Mouse (Mus musculus) forebrain, embryonic 12.5 days (tissue): ENCODE measurements around the gene Fuz. TPM values are rescaled to one million over a fixed set of nuclear protein-coding genes. Genes with fewer than 3 reads are reported as not detected.

Experiments used
- ATAC-seq: fragments of 200-750 bp; cut with Nextera tagmentation; 2 replicates; pipeline ENCODE4 v1.8.0; 2017; ENCODE audit warnings: moderate TSS enrichment; ENCODE audit not compliant: low FRiP score
- H3K27ac ChIP-seq: fragments of 300-500 bp; sonication (generic); 2 replicates; pipeline ENCODE4 v1.5.1; 2016; ENCODE audit warnings: mild to moderate bottlenecking
- H3K27me3 ChIP-seq: fragments of 300-500 bp; sonication (generic); 2 replicates; pipeline ENCODE4 v1.6.1; 2016; ENCODE audit warnings: mild to moderate bottlenecking
- H3K36me3 ChIP-seq: fragments of 300-500 bp; sonication (generic); replicated peaks from 2 replicates; pipeline ENCODE4 v1.6.1; 2016; ENCODE audit warnings: mild to moderate bottlenecking
- H3K4me1 ChIP-seq: fragments of 300-500 bp; sonication (generic); 2 replicates; pipeline ENCODE4 v1.6.1; 2016
- H3K4me2 ChIP-seq: fragments of 300-500 bp; sonication (generic); 2 replicates; pipeline ENCODE4 v1.6.1; 2016; ENCODE audit warnings: mild to moderate bottlenecking, moderate library complexity
- H3K4me3 ChIP-seq: fragments of 300-500 bp; sonication (generic); replicated peaks from 2 replicates; pipeline ENCODE4 v1.5.1; 2016; ENCODE audit warnings: mild to moderate bottlenecking
- H3K9ac ChIP-seq: fragments of 300-500 bp; sonication (generic); 2 replicates; pipeline ENCODE4 v1.6.1; 2016; ENCODE audit warnings: mild to moderate bottlenecking
- H3K9me3 ChIP-seq: fragments of 300-500 bp; sonication (generic); 2 replicates; pipeline ENCODE4 v1.6.1; 2016
- WGBS: fragments of 180-500 bp; shearing (Covaris S2); methylation state at CpG from one replicate; pipeline ENCODE4 v1.1.7; 2016; 5-methylcytosine and 5-hydroxymethylcytosine counted together
- polyA plus RNA-seq: library from polyadenylated mRNA; unstranded; fragments of >200 nt; fragmentation: Nextera tagmentation; extraction: Ambion mirVana; gene quantifications from 2 replicates; pipeline ENCODE4 v1.2.1, GENCODE M21; 2016

Fuz gene
- polyA plus RNA-seq, 1 experiment from 2014 or later: 27.4 TPM

- H3K9ac ChIP-seq: peak overlapping the region; percentile 43; the same call in 1 of the 2 replicates
- peaks cover 29% of the 10 kb centered on the region for H3K36me3 ChIP-seq
- no peaks in the 10 kb centered on the region for H3K9me3 ChIP-seq
- peaks cover 76% of the 10 kb centered on the region for H3K4me1 ChIP-seq
- peak overlapping the region; percentile 97 for H3K27ac ChIP-seq
- H3K4me3 ChIP-seq: peak overlapping the region; percentile 62
- H3K27me3 ChIP-seq: no peaks in the 10 kb centered on the region
- 30% methylated on average over 7 of the region's 7 CpGs for WGBS
- no peak for ATAC-seq
- H3K4me2 ChIP-seq: peak overlapping the region; percentile 77
Observed at GRCm38 (mm10) chr7:44895206-44895592, 680 bp upstream of the Fuz start.

GRCm38 (mm10) chr7:44896499-44896898 lies 620 bp downstream of the Fuz start:
- H3K4me1 ChIP-seq: peaks cover 76% of the 10 kb centered on the region
- no peak for ATAC-seq
- 33% methylated on average over 10 of the region's 10 CpGs for WGBS

GRCm38 (mm10) chr7:44898607-44899006 lies 2.7 kb downstream of the Fuz start:
- Histone ChIP-seq H3K4me1 (peaks cover 71% of the 10 kb centered on the region), H3K9ac (no peak overlapping the region), H3K27me3 (no peaks in the 10 kb centered on the region), H3K27ac (no peak overlapping the region), H3K4me2 (0 out of 2 replicates have a peak overlapping the region, but pooled peaks have one; percentile 8), H3K36me3 (peaks cover 51% of the 10 kb centered on the region), H3K9me3 (no peaks in the 10 kb centered on the region), H3K4me3 (no peak overlapping the region)
- 39% methylated on average over 19 of the region's 19 CpGs for WGBS
- no peak for ATAC-seq

More at GRCm38 (mm10) chr7:44896499-44896898, 620 bp downstream of the Fuz start:
- Histone ChIP-seq H3K9ac (peak overlapping the region; percentile 71), H3K27ac (peak overlapping the region; percentile 97), H3K9me3 (no peaks in the 10 kb centered on the region), H3K4me3 (peak overlapping the region; percentile 62), H3K36me3 (peaks cover 31% of the 10 kb centered on the region), H3K27me3 (no peaks in the 10 kb centered on the region), H3K4me2 (peak overlapping the region; percentile 77)

- Histone ChIP-seq H3K4me1 (peaks cover 54% of the 10 kb centered on the region), H3K27me3 (no peaks in the 10 kb centered on the region), H3K36me3 (peaks cover 71% of the 10 kb centered on the region), H3K27ac (peak overlapping the region; percentile 63), H3K4me3 (no peak overlapping the region), H3K9me3 (no peaks in the 10 kb centered on the region), H3K4me2 (no peak overlapping the region), H3K9ac (peak overlapping the region; percentile 25; the same call in 1 of the 2 replicates)
- WGBS: 83% methylated on average over 11 of the region's 11 CpGs
- ATAC-seq: no peak
Observed at GRCm38 (mm10) chr7:44900632-44901031, 4.8 kb downstream of the Fuz start.

GRCm38 (mm10) chr7:44901230-44901722 lies 5.4 kb downstream of the Fuz start:
- H3K4me2 ChIP-seq: peak overlapping the region; percentile 53
- peak overlapping the region; percentile 20 for H3K4me3 ChIP-seq
- H3K36me3 ChIP-seq: peaks cover 77% of the 10 kb centered on the region
- WGBS: 16% methylated on average over 21 of the region's 21 CpGs
- peaks cover 53% of the 10 kb centered on the region for H3K4me1 ChIP-seq
- peak overlapping the region; percentile 56 for H3K27ac ChIP-seq
- no peaks in the 10 kb centered on the region for H3K9me3 ChIP-seq
- no peak overlapping the region for H3K9ac ChIP-seq
- no peaks in the 10 kb centered on the region for H3K27me3 ChIP-seq
- ATAC-seq: peak; percentile 44

- Histone ChIP-seq H3K9ac (no peak overlapping the region), H3K27ac (no peak overlapping the region), H3K4me3 (no peak overlapping the region), H3K4me2 (no peak overlapping the region), H3K9me3 (no peaks in the 10 kb centered on the region), H3K27me3 (no peaks in the 10 kb centered on the region), H3K4me1 (peaks cover 16% of the 10 kb centered on the region), H3K36me3 (peaks cover 94% of the 10 kb centered on the region)
- ATAC-seq: no peak
- WGBS: 92% methylated on average over 20 of the region's 20 CpGs
Observed at GRCm38 (mm10) chr7:44905430-44905829, 9.6 kb downstream of the Fuz start.

GRCm38 (mm10) chr7:44908706-44909476 lies 13.0 kb downstream of the Fuz start:
- no peaks in the 10 kb centered on the region for H3K27me3 ChIP-seq
- no peaks in the 10 kb centered on the region for H3K9me3 ChIP-seq
- no peak overlapping the region for H3K27ac ChIP-seq
- no peaks in the 10 kb centered on the region for H3K4me1 ChIP-seq
- WGBS: 93% methylated on average over 15 of the region's 15 CpGs
- H3K9ac ChIP-seq: no peak overlapping the region
- H3K4me3 ChIP-seq: no peak overlapping the region
- no peak overlapping the region for H3K4me2 ChIP-seq
- ATAC-seq: no peak
- H3K36me3 ChIP-seq: peaks cover 93% of the 10 kb centered on the region

- Histone ChIP-seq H3K36me3 (peaks cover 71% of the 10 kb centered on the region), H3K27me3 (no peaks in the 10 kb centered on the region), H3K4me2 (no peak overlapping the region), H3K27ac (no peak overlapping the region), H3K9ac (no peak overlapping the region), H3K9me3 (no peaks in the 10 kb centered on the region), H3K4me3 (no peak overlapping the region), H3K4me1 (no peaks in the 10 kb centered on the region)
- 76% methylated on average over 2 of the region's 2 CpGs for WGBS
- ATAC-seq: no peak
Observed at GRCm38 (mm10) chr7:44914396-44914795, 18.5 kb downstream of the Fuz start.

GRCm38 (mm10) chr7:44915314-44915713 lies 19.4 kb downstream of the Fuz start:
- H3K36me3 ChIP-seq: peaks cover 65% of the 10 kb centered on the region
- H3K9ac ChIP-seq: no peak overlapping the region
- WGBS: 93% methylated on average over 9 of the region's 9 CpGs
- ATAC-seq: no peak
- no peaks in the 10 kb centered on the region for H3K9me3 ChIP-seq
- no peaks in the 10 kb centered on the region for H3K27me3 ChIP-seq
- H3K4me2 ChIP-seq: no peak overlapping the region
- no peak overlapping the region for H3K4me3 ChIP-seq
- no peaks in the 10 kb centered on the region for H3K4me1 ChIP-seq
- no peak overlapping the region for H3K27ac ChIP-seq

- WGBS: 87% methylated on average over 6 of the region's 6 CpGs
- Histone ChIP-seq H3K27me3 (no peaks in the 10 kb centered on the region), H3K9me3 (no peaks in the 10 kb centered on the region), H3K4me2 (no peak overlapping the region), H3K4me3 (no peak overlapping the region), H3K9ac (no peak overlapping the region), H3K4me1 (no peaks in the 10 kb centered on the region), H3K27ac (no peak overlapping the region), H3K36me3 (peaks cover 57% of the 10 kb centered on the region)
- no peak for ATAC-seq
Observed at GRCm38 (mm10) chr7:44916191-44916590, 20.3 kb downstream of the Fuz start.

GRCm38 (mm10) chr7:44916881-44917280 lies 21.0 kb downstream of the Fuz start:
- no peak for ATAC-seq
- no peak overlapping the region for H3K4me3 ChIP-seq
- no peaks in the 10 kb centered on the region for H3K27me3 ChIP-seq
- H3K36me3 ChIP-seq: peaks cover 56% of the 10 kb centered on the region
- H3K4me1 ChIP-seq: no peaks in the 10 kb centered on the region
- H3K27ac ChIP-seq: no peak overlapping the region
- H3K4me2 ChIP-seq: no peak overlapping the region
- 91% methylated on average over 4 of the region's 4 CpGs for WGBS
- H3K9ac ChIP-seq: no peak overlapping the region
- H3K9me3 ChIP-seq: no peaks in the 10 kb centered on the region

GRCm38 (mm10) chr7:44918219-44918618 lies 22.3 kb downstream of the Fuz start:
- no peaks in the 10 kb centered on the region for H3K27me3 ChIP-seq
- peaks cover 59% of the 10 kb centered on the region for H3K36me3 ChIP-seq
- H3K4me1 ChIP-seq: no peaks in the 10 kb centered on the region
- no peak overlapping the region for H3K4me3 ChIP-seq
- H3K27ac ChIP-seq: no peak overlapping the region
- H3K9me3 ChIP-seq: no peaks in the 10 kb centered on the region
- no peak overlapping the region for H3K4me2 ChIP-seq
- no peak for ATAC-seq
- WGBS: 81% methylated on average over 3 of the region's 3 CpGs
- no peak overlapping the region for H3K9ac ChIP-seq

GRCm38 (mm10) chr7:44919127-44919526 lies 23.2 kb downstream of the Fuz start:
- Histone ChIP-seq H3K9ac (no peak overlapping the region), H3K27ac (no peak overlapping the region), H3K36me3 (peaks cover 57% of the 10 kb centered on the region), H3K9me3 (no peaks in the 10 kb centered on the region), H3K4me1 (no peaks in the 10 kb centered on the region), H3K27me3 (no peaks in the 10 kb centered on the region), H3K4me2 (no peak overlapping the region), H3K4me3 (no peak overlapping the region)
- 85% methylated on average over 5 of the region's 5 CpGs for WGBS
- no peak for ATAC-seq
